ENCODE assay signal across 21 mouse cellular contexts in genomic region chr7:84273930-84274329, GRCm38 (mm10).
DNase-seq lines count a peak whose midpoint lies in the region; ATAC-seq and TF ChIP-seq lines count a peak whose summit lies in the region.
"Had no signal": no experiment of that assay in that cellular context is flagged by ENCODE, and none has a peak within 500 bp of the region (broad histone marks: within the 10 kb centered on the region; RNA-seq: fewer than 3 reads in every experiment).

No protein-coding gene starts in this region.

- peak overlapping the region; percentile 8; the same call in 1 of the 2 replicates for H3K27ac ChIP-seq in forebrain, embryonic 12.5 days
- no peak overlapping the region for H3K27ac ChIP-seq in forebrain, embryonic 11.5 days (ENCODE audit: low read depth, low read length)
- H3K27ac ChIP-seq in hindbrain, postnatal 0 days: no peak overlapping the region
- no peak overlapping the region for H3K27ac ChIP-seq in hindbrain, embryonic 13.5 days
- H3K27ac ChIP-seq: embryonic facial prominence, embryonic 15.5 days; heart, embryonic 10.5 days; hindbrain, embryonic 15.5 days; limb, embryonic 12.5 days; liver, embryonic 13.5 days had no signal

- no peak overlapping the region for H3K4me3 ChIP-seq in forebrain, embryonic 12.5 days (replicated peaks)
- H3K4me3 ChIP-seq in forebrain, embryonic 11.5 days (ENCODE audit: low read depth, low read length): no peak overlapping the region
- no peak overlapping the region for H3K4me3 ChIP-seq in hindbrain, postnatal 0 days (ENCODE audit: low read length)
- H3K4me3 ChIP-seq in hindbrain, embryonic 13.5 days: no peak overlapping the region
- no peak overlapping the region for H3K4me3 ChIP-seq in lung, adult 2 months (replicated peaks; ENCODE audit: extremely low read depth, low read depth, low read length)
- H3K4me3 ChIP-seq: embryonic facial prominence, embryonic 15.5 days; heart, embryonic 10.5 days; hindbrain, embryonic 15.5 days; limb, embryonic 12.5 days; liver, embryonic 13.5 days; myocyte had no signal

- H3K9ac ChIP-seq in forebrain, embryonic 12.5 days: no peak overlapping the region
- H3K9ac ChIP-seq in forebrain, embryonic 11.5 days (ENCODE audit: low read length): no peak overlapping the region
- no peak overlapping the region for H3K9ac ChIP-seq in hindbrain, postnatal 0 days (replicated peaks; ENCODE audit: low read length)
- H3K9ac ChIP-seq in hindbrain, embryonic 13.5 days: no peak overlapping the region
- H3K9ac ChIP-seq: embryonic facial prominence, embryonic 15.5 days; hindbrain, embryonic 15.5 days; limb, embryonic 12.5 days; liver, embryonic 13.5 days had no signal

- no peak overlapping the region for H3K4me2 ChIP-seq in forebrain, embryonic 12.5 days
- no peak overlapping the region for H3K4me2 ChIP-seq in forebrain, embryonic 11.5 days (ENCODE audit: low read depth, low read length, severe bottlenecking)
- no peak overlapping the region for H3K4me2 ChIP-seq in hindbrain, postnatal 0 days (ENCODE audit: low read depth, low read length)
- H3K4me2 ChIP-seq in hindbrain, embryonic 13.5 days: no peak overlapping the region
- H3K4me2 ChIP-seq: embryonic facial prominence, embryonic 15.5 days; hindbrain, embryonic 15.5 days; limb, embryonic 12.5 days; liver, embryonic 13.5 days had no signal

- peaks cover 71% of the 10 kb centered on the region for H3K36me3 ChIP-seq in forebrain, embryonic 12.5 days (replicated peaks)
- peaks cover 3% of the 10 kb centered on the region; the same call in 1 of the 2 replicates for H3K36me3 ChIP-seq in forebrain, embryonic 11.5 days (ENCODE audit: control insufficient read depth, insufficient read depth, low read length)
- peaks cover 39% of the 10 kb centered on the region for H3K36me3 ChIP-seq in hindbrain, postnatal 0 days (ENCODE audit: insufficient read depth, low read length)
- peaks cover 82% of the 10 kb centered on the region for H3K36me3 ChIP-seq in hindbrain, embryonic 13.5 days
- H3K36me3 ChIP-seq: embryonic facial prominence, embryonic 15.5 days; heart, embryonic 10.5 days; liver, embryonic 13.5 days had no signal

- no peak for DNase-seq in forebrain, embryonic 11.5 days (ENCODE audit: low spot score)
- peak; percentile 23 for DNase-seq in hindbrain, postnatal 0 days (ENCODE audit: low spot score)
- DNase-seq in lung, postnatal 10 days: peak; percentile 36
- DNase-seq in lung, adult 2 months: no peak
- DNase-seq in brain, adult 2 months (ENCODE audit: low read depth, low spot score): peak; percentile 22
- DNase-seq in kidney, postnatal 25 days: no peak
- DNase-seq: adrenal gland, postnatal 36 days; cerebellum, adult 2 months; cerebellum, postnatal 36 days; gastrocnemius, postnatal 36 days; kidney, adult 11 months; liver, embryonic 13.5 days; thymus, postnatal 25 days had no signal

- no peaks in the 10 kb centered on the region for H3K4me1 ChIP-seq in forebrain, embryonic 12.5 days
- no peaks in the 10 kb centered on the region for H3K4me1 ChIP-seq in forebrain, embryonic 11.5 days (replicated peaks; ENCODE audit: control insufficient read depth, insufficient read depth, low read length)
- H3K4me1 ChIP-seq in hindbrain, postnatal 0 days (ENCODE audit: insufficient read depth, low read length): no peaks in the 10 kb centered on the region
- H3K4me1 ChIP-seq in hindbrain, embryonic 13.5 days (replicated peaks): 0 out of 2 replicates have a peak, but pooled peaks cover 7% of the 10 kb centered on the region
- peaks cover 3% of the 10 kb centered on the region; the same call in 1 of the 2 replicates for H3K4me1 ChIP-seq in lung, adult 2 months (ENCODE audit: control insufficient read depth, insufficient read depth, low read length)
- H3K4me1 ChIP-seq: hindbrain, embryonic 15.5 days; limb, embryonic 12.5 days; liver, embryonic 13.5 days had no signal

- no peak for ATAC-seq in forebrain, embryonic 12.5 days (ENCODE audit: low FRiP score)
- ATAC-seq in forebrain, embryonic 11.5 days (replicated peaks; ENCODE audit: low FRiP score): no peak
- no peak for ATAC-seq in hindbrain, postnatal 0 days
- no peak for ATAC-seq in hindbrain, embryonic 13.5 days (ENCODE audit: low FRiP score)

- TF ChIP-seq POLR2A in lung, adult 2 months (IDR thresholded peaks at IDR 0.05; ENCODE audit: borderline replicate concordance, extremely low read depth, low read depth, low read length): no peak

- peak; percentile 50 for TF ChIP-seq CTCF in hindbrain, postnatal 0 days (IDR thresholded peaks at IDR 0.05; ENCODE audit: low read depth)
- TF ChIP-seq CTCF in lung, adult 2 months (IDR thresholded peaks at IDR 0.05; ENCODE audit: insufficient read depth, low read length): no peak

- 80% methylated on average over 6 of the region's 6 CpGs for WGBS in forebrain, embryonic 12.5 days
- 87% methylated on average over 6 of the region's 6 CpGs for whole genome bisulfite sequencing in forebrain, embryonic 11.5 days
- 76% methylated on average over 6 of the region's 6 CpGs for WGBS in hindbrain, postnatal 0 days
- 91% methylated on average over 6 of the region's 6 CpGs for WGBS in hindbrain, embryonic 13.5 days
- WGBS in lung, adult 2 months: 71% methylated on average over 6 of the region's 6 CpGs

- no peaks in the 10 kb centered on the region for H3K9me3 ChIP-seq in forebrain, embryonic 12.5 days
- no peaks in the 10 kb centered on the region for H3K9me3 ChIP-seq in forebrain, embryonic 11.5 days (ENCODE audit: control insufficient read depth, low read length)
- no peaks in the 10 kb centered on the region for H3K9me3 ChIP-seq in hindbrain, postnatal 0 days (ENCODE audit: low read length)
- no peaks in the 10 kb centered on the region for H3K9me3 ChIP-seq in hindbrain, embryonic 13.5 days
- H3K9me3 ChIP-seq: embryonic facial prominence, embryonic 15.5 days; heart, embryonic 10.5 days; hindbrain, embryonic 15.5 days; limb, embryonic 12.5 days; liver, embryonic 13.5 days had no signal

- H3K27me3 ChIP-seq in forebrain, embryonic 12.5 days: no peaks in the 10 kb centered on the region
- H3K27me3 ChIP-seq in forebrain, embryonic 11.5 days (ENCODE audit: control insufficient read depth, insufficient read depth, low read length): no peaks in the 10 kb centered on the region
- no peaks in the 10 kb centered on the region for H3K27me3 ChIP-seq in hindbrain, postnatal 0 days (ENCODE audit: insufficient read depth, low read length)
- H3K27me3 ChIP-seq in hindbrain, embryonic 13.5 days: no peaks in the 10 kb centered on the region
- H3K27me3 ChIP-seq: CH12.LX; embryonic facial prominence, embryonic 15.5 days; hindbrain, embryonic 15.5 days; limb, embryonic 12.5 days; liver, embryonic 13.5 days had no signal

Comparison
In these comparisons a context has a peak if more than half of its experiments do, and no peak if none do; other contexts are left out.
1. DNase-seq: peak in hindbrain, postnatal 0 days (single experiment), lung, postnatal 10 days (single experiment) and brain, adult 2 months (single experiment); none in forebrain, embryonic 11.5 days (single experiment), lung, adult 2 months (single experiment) and kidney, postnatal 25 days (0 of 2).